Comparison of ENCODE assay signal across 8 mouse cellular contexts in the genomic region with DNA sequence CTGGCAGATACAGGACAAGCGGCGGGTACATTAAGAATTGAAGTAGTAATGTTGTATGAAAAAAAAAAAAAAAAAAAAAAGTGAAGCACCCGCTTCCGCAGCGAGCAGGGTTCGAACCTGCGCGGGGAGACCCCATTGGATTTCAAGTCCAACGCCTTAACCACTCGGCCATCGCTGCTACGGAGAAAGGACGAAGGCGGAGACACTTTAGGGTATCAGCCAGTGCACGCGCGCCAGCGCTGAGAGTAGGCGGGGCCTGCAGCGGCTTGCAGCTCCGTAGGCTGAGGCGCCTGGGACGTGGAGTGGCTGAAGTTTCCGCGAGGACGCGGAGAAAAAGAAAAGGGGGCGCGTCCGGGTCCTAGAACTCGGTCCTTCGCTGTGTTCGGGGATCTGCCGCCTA. TPM values are rescaled to one million over a fixed set of nuclear protein-coding genes. Genes with fewer than 3 reads are reported as not detected.
A peak's percentile ranks its signal among the peaks of the same experiment; 100 is the strongest.
DNase-seq lines count a peak whose midpoint lies in the region; ATAC-seq and TF ChIP-seq lines count a peak whose summit lies in the region.

No protein-coding gene starts in this region.

- under 1% methylated on average over 34 of the region's 34 CpGs for WGBS in kidney, embryonic 14.5 days
- WGBS in limb, embryonic 15.5 days: under 1% methylated on average over 34 of the region's 34 CpGs

- H3K9ac ChIP-seq in kidney, embryonic 14.5 days (ENCODE audit: low read depth, low read length): peak overlapping the region; percentile 75
- H3K9ac ChIP-seq in limb, embryonic 15.5 days: peak overlapping the region; percentile 75

- H3K36me3 ChIP-seq in kidney, embryonic 14.5 days (ENCODE audit: control insufficient read depth, insufficient read depth, low read length): no peaks in the 10 kb centered on the region
- no peaks in the 10 kb centered on the region for H3K36me3 ChIP-seq in limb, embryonic 15.5 days

- peak; percentile 99 for DNase-seq in A20 (ENCODE audit: low read depth, low spot score)
- DNase-seq in heart, adult 9 months (ENCODE audit: low spot score in 2 of 2): peak; percentile 92 to 98
- DNase-seq in monocyte, adult 2 months (ENCODE audit: low read depth in 1 of 2, low spot score in 2 of 2): peak; percentile 98 to 100
- peak; percentile 97 to 98 for DNase-seq in spleen, postnatal 36 days (ENCODE audit: low spot score in 2 of 2)

- H3K27me3 ChIP-seq in kidney, embryonic 14.5 days (ENCODE audit: control insufficient read depth, insufficient read depth, low read length): no peaks in the 10 kb centered on the region
- H3K27me3 ChIP-seq in limb, embryonic 15.5 days: no peaks in the 10 kb centered on the region

- no peaks in the 10 kb centered on the region for H3K9me3 ChIP-seq in kidney, embryonic 14.5 days (ENCODE audit: control insufficient read depth, low read length)
- H3K9me3 ChIP-seq in limb, embryonic 15.5 days: no peaks in the 10 kb centered on the region

- TF ChIP-seq POLR2A in bone marrow macrophage, adult 2 months (IDR thresholded peaks at IDR 0.05; ENCODE audit: borderline replicate concordance, low read depth, low read length): no peak
- no peak; the same call in 1 of the 2 replicates for TF ChIP-seq POLR2A in embryonic fibroblast, embryonic 13.5 days (IDR thresholded peaks at IDR 0.05; ENCODE audit: low read depth, low read length)

- no peaks in the 10 kb centered on the region for H3K4me1 ChIP-seq in bone marrow macrophage, adult 2 months (ENCODE audit: control insufficient read depth, insufficient read depth, low read length)
- H3K4me1 ChIP-seq in embryonic fibroblast, embryonic 13.5 days (ENCODE audit: control insufficient read depth, insufficient read depth, low read length): no peaks in the 10 kb centered on the region
- H3K4me1 ChIP-seq in kidney, embryonic 14.5 days (ENCODE audit: control insufficient read depth, insufficient read depth, low read length): no peaks in the 10 kb centered on the region
- H3K4me1 ChIP-seq in limb, embryonic 15.5 days: no peaks in the 10 kb centered on the region

- peak overlapping the region; percentile 96 for H3K4me3 ChIP-seq in bone marrow macrophage, adult 2 months (ENCODE audit: insufficient read depth, low read length)
- peak overlapping the region; percentile 90 for H3K4me3 ChIP-seq in embryonic fibroblast, embryonic 13.5 days (ENCODE audit: insufficient read depth, low read length)
- H3K4me3 ChIP-seq in kidney, embryonic 14.5 days (ENCODE audit: low read length): peak overlapping the region; percentile 72
- H3K4me3 ChIP-seq in limb, embryonic 15.5 days: peak overlapping the region; percentile 89

- H3K27ac ChIP-seq in bone marrow macrophage, adult 2 months (ENCODE audit: insufficient read depth, low read depth, low read length): no peak overlapping the region
- H3K27ac ChIP-seq in embryonic fibroblast, embryonic 13.5 days (ENCODE audit: insufficient read depth, low read length): no peak overlapping the region
- peak overlapping the region; percentile 73 for H3K27ac ChIP-seq in kidney, embryonic 14.5 days (ENCODE audit: low read depth, low read length)
- H3K27ac ChIP-seq in limb, embryonic 15.5 days: peak overlapping the region; percentile 91

- H3K4me2 ChIP-seq in kidney, embryonic 14.5 days (replicated peaks; ENCODE audit: low read depth, low read length): peak overlapping the region; percentile 71
- peak overlapping the region; percentile 78 for H3K4me2 ChIP-seq in limb, embryonic 15.5 days

- no peak for TF ChIP-seq CTCF in bone marrow macrophage, adult 2 months (IDR thresholded peaks at IDR 0.05; ENCODE audit: low read depth, low read length)
- TF ChIP-seq CTCF in embryonic fibroblast, embryonic 13.5 days (IDR thresholded peaks at IDR 0.05; ENCODE audit: borderline replicate concordance, insufficient read depth, low read length): no peak

- peak; percentile 94 for ATAC-seq in kidney, embryonic 14.5 days (ENCODE audit: low FRiP score, low TSS enrichment)
- ATAC-seq in limb, embryonic 15.5 days (ENCODE audit: insufficient number of reproducible peaks, low FRiP score, low TSS enrichment, low read depth): peak; percentile 91

RNA-seq across cellular contexts. Expression of a gene that starts 0.5 kb away (rescaled TPM):
- not detected in 2 replicates for polyA plus RNA-seq in bone marrow macrophage, adult 2 months (2012; ENCODE audit: insufficient read depth, insufficient read length, missing spikeins)
- 0.14 TPM in 1 of 2 replicates, not detected in the other for polyA plus RNA-seq in embryonic fibroblast, embryonic 13.5 days (2011; ENCODE audit: insufficient read length, low read depth, missing spikeins)
- polyA plus RNA-seq in kidney, embryonic 14.5 days (2014; fragmentation: Nextera tagmentation; extraction: Ambion mirVana): 0.21 and 0.55 TPM in 2 replicates
- polyA plus RNA-seq in limb, embryonic 15.5 days (2015; fragmentation: Nextera tagmentation; extraction: Ambion mirVana): 0.95 and 1.6 TPM in 2 replicates

RNA-seq across cellular contexts. Expression of a gene that starts 7.8 kb away (rescaled TPM):
- not detected in 2 replicates for polyA plus RNA-seq in bone marrow macrophage, adult 2 months (2012; ENCODE audit: insufficient read depth, insufficient read length, missing spikeins)
- not detected in 2 replicates for polyA plus RNA-seq in embryonic fibroblast, embryonic 13.5 days (2011; ENCODE audit: insufficient read length, low read depth, missing spikeins)
- not detected in 2 replicates for polyA plus RNA-seq in kidney, embryonic 14.5 days (2014; fragmentation: Nextera tagmentation; extraction: Ambion mirVana)
- not detected in 2 replicates for polyA plus RNA-seq in limb, embryonic 15.5 days (2015; fragmentation: Nextera tagmentation; extraction: Ambion mirVana)

RNA-seq across cellular contexts. Expression of a gene that starts 47.1 kb away (rescaled TPM):
- polyA plus RNA-seq in bone marrow macrophage, adult 2 months (2012; ENCODE audit: insufficient read depth, insufficient read length, missing spikeins): 9.3 and 10.1 TPM in 2 replicates
- polyA plus RNA-seq in embryonic fibroblast, embryonic 13.5 days (2011; ENCODE audit: insufficient read length, low read depth, missing spikeins): 3.5 and 4.6 TPM in 2 replicates
- 9.8 and 11.3 TPM in 2 replicates for polyA plus RNA-seq in kidney, embryonic 14.5 days (2014; fragmentation: Nextera tagmentation; extraction: Ambion mirVana)
- 8.3 and 9.0 TPM in 2 replicates for polyA plus RNA-seq in limb, embryonic 15.5 days (2015; fragmentation: Nextera tagmentation; extraction: Ambion mirVana)

RNA-seq across cellular contexts. Expression of a gene that starts 47.9 kb away (rescaled TPM):
- polyA plus RNA-seq in bone marrow macrophage, adult 2 months (2012; ENCODE audit: insufficient read depth, insufficient read length, missing spikeins): 17.6 and 17.9 TPM in 2 replicates
- 12.6 and 14.4 TPM in 2 replicates for polyA plus RNA-seq in embryonic fibroblast, embryonic 13.5 days (2011; ENCODE audit: insufficient read length, low read depth, missing spikeins)
- 10.7 and 12.5 TPM in 2 replicates for polyA plus RNA-seq in kidney, embryonic 14.5 days (2014; fragmentation: Nextera tagmentation; extraction: Ambion mirVana)
- polyA plus RNA-seq in limb, embryonic 15.5 days (2015; fragmentation: Nextera tagmentation; extraction: Ambion mirVana): 3.7 and 4.8 TPM in 2 replicates

Comparison
In these comparisons a context has a peak if more than half of its experiments do, and no peak if none do; other contexts are left out.
1. H3K27ac ChIP-seq: peak in kidney, embryonic 14.5 days (single experiment) and limb, embryonic 15.5 days (single experiment); none in bone marrow macrophage, adult 2 months (single experiment) and embryonic fibroblast, embryonic 13.5 days (single experiment).
2. Peak in every context shown above with its lines, with median percentiles within 50 percentile points of each other: DNase-seq and H3K4me3 ChIP-seq.